Mouse (Mus musculus) 3134 (cell line): ENCODE results near the gene Ltb4r1.

Experiments used
- DNase-seq: peaks from one replicate; pipeline ENCODE4 v3.0.0-alpha.2; 2011; ENCODE audit warnings: low spot score; ENCODE audit not compliant: insufficient read length; ENCODE audit errors: extremely low read depth

Gene Ltb4r1

GRCm38 (mm10) chr14:55783171-55783957 lies 17.6 kb downstream of the Ltb4r1 start:
- no peak for DNase-seq

GRCm38 (mm10) chr14:55783958-55784235 lies 18.1 kb downstream of the Ltb4r1 start, which contains the start of gene Adcy4:
TSS of gene Adcy4 (minus strand) at chr14:55784095.
- no peak for DNase-seq

DNA sequence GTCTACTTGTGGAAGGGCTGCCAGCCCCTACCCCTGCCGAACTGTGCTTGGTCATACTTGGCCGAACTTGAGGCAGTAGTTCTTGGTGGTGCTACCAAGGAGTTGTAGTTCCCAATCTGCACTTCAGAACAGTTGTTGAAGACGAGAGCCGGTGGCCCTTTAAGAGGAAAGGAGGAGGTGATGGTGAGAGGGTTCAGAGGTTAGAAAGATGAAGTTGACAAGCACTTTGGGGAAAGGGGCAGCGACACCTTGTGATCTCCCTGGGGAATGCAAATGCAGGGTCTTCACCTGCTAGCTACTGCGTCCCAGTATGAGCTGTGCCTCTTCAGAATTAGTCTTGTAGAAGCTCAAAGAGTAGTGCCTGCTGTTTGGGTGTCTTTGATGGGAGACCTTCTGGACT lies 19.4 kb downstream of the Ltb4r1 start:
- DNase-seq, result no peak

GRCm38 (mm10) chr14:55787731-55788130 lies 22.0 kb downstream of the Ltb4r1 start:
- DNase-seq, result no peak

- DNase-seq, result no peak
Measured at GRCm38 (mm10) chr14:55788256-55789050, 22.7 kb downstream of the Ltb4r1 start, which contains the start of gene Ripk3. TSS of gene Ripk3 (minus strand) at chr14:55788865.

- DNase-seq, result no peak
Measured at GRCm38 (mm10) chr14:55793461-55793860, 27.7 kb downstream of the Ltb4r1 start.

GRCm38 (mm10) chr14:55793946-55794345 lies 28.2 kb downstream of the Ltb4r1 start:
- DNase-seq, result peak; percentile 45

- DNase-seq, result peak; percentile 48
Measured at GRCm38 (mm10) chr14:55795380-55796163, 29.8 kb downstream of the Ltb4r1 start.

DNA sequence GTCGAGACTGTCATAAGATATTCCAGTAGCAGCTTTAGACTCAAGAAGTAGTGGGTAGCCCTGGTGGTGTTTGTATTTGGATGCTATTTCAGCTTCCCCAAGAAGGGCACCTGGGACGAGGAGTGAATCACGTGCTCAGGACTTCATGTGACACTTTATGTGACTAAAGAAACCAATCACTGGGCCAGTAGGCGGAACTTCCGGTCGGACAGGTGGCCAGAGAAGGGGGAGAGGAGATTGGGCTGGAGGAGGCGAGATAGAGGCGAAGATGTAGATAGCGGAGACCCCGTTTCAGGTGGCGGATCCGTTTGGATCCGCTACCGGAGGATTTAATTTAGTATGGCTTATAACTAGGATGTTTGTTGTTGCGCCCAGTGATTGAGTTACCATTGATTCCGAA lies 49.1 kb downstream of the Ltb4r1 start:
- no peak for DNase-seq

DNA sequence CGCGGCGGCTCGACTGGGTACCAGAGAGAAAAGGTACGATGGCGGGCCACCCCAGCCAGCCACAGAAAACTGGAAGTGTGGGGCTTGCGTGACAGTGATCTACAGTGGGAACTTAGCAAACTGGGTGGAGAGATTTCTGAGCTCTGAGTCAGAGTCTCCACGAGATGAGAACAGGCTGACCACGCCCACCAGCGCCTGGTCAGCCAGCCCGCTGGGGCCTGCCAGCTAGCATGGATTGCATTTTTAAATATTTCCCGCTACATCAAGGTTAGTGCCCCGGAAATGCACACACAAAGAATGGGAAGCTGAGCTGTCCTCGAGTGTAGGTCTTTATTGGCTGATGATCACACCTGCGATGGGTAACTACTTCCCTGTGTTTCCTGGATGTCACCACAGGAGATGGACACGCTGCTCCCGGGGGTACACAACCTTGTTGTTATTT lies 49.6 kb downstream of the Ltb4r1 start:
- DNase-seq, result peak; percentile 66
